Mouse (Mus musculus) heart, adult 2 months (tissue): ENCODE data around the gene Akap9. TPM values are rescaled to one million over a fixed set of nuclear protein-coding genes. Genes with fewer than 3 reads are reported as not detected.
"Not testable (repeated sequence)": the region's sequence is repeated elsewhere in the genome, so short reads cannot be mapped to it uniquely, and the experiment has no call there.

Source experiments
- DNase-seq, 2 experiments: peaks; one replicate each; pipeline ENCODE4 v3.0.0; 2021
- H3K27ac ChIP-seq: fragments of 200-600 bp; 2 replicates; pipeline ENCODE4 v1.8.1; 2022
- H3K27me3 ChIP-seq: fragments of 200-500 bp; 2 replicates; pipeline ENCODE4 v1.6.1; 2012; ENCODE audit warnings: mild to moderate bottlenecking, low read length, inconsistent platforms, mixed read lengths; ENCODE audit not compliant: control insufficient read depth, insufficient read depth
- H3K36me3 ChIP-seq: fragments of 200-500 bp; 2 replicates; pipeline ENCODE4 v1.6.1; 2012; ENCODE audit warnings: low read length, inconsistent platforms; ENCODE audit not compliant: control insufficient read depth, insufficient read depth
- H3K4me1 ChIP-seq: fragments of 200-500 bp; 2 replicates; pipeline ENCODE4 v1.6.1; 2011; ENCODE audit warnings: low read length; ENCODE audit not compliant: control insufficient read depth, insufficient read depth
- H3K4me3 ChIP-seq: fragments of 200-600 bp; 2 replicates; pipeline ENCODE4 v1.8.1; 2022
- H3K79me2 ChIP-seq: fragments of 200-500 bp; replicated peaks from 2 replicates; pipeline ENCODE4 v1.6.1; 2012; ENCODE audit warnings: mild to moderate bottlenecking, inconsistent platforms, low read length, moderate library complexity, mixed read lengths; ENCODE audit not compliant: control insufficient read depth, insufficient read depth
- H3K9ac ChIP-seq: fragments of 200-500 bp; 2 replicates; pipeline ENCODE4 v1.6.1; 2012; ENCODE audit warnings: low read depth, mild to moderate bottlenecking, control low read depth, inconsistent platforms, low read length, mixed read lengths
- CTCF ChIP-seq: fragments of 200-600 bp; IDR thresholded peaks from 2 replicates; pipeline ENCODE4 v1.8.1; 2022; ENCODE audit warnings: antibody characterized with exemption, mild to moderate bottlenecking, moderate library complexity
- EP300 ChIP-seq: fragments of 200-500 bp; IDR thresholded peaks from 2 replicates; pipeline ENCODE4 v1.6.1; 2011; ENCODE audit warnings: low read depth, low read length, control low read depth; ENCODE audit not compliant: insufficient read depth
- POLR2A ChIP-seq: fragments of 200-500 bp; IDR thresholded peaks from 2 replicates; pipeline ENCODE4 v1.6.1; 2011; ENCODE audit warnings: mild to moderate bottlenecking, low read depth, low read length, control low read depth; ENCODE audit not compliant: insufficient read depth
- WGBS: fragments of 180-500 bp; shearing (Covaris S2); methylation state at CpG from one replicate; pipeline ENCODE4 v1.1.7; 2018; 5-methylcytosine and 5-hydroxymethylcytosine counted together
- intact Hi-C: fragments of 180-260 bp; cut with DNase I; formaldehyde crosslinking; loops from one replicate; pipeline ENCODE4 v1.15.1; 2025
- polyA plus RNA-seq: library from polyadenylated mRNA; depleted of rRNA; stranded (reverse); fragments of >200 nt; gene quantifications from 2 replicates; pipeline ENCODE4 v1.2.3, GENCODE M21; 2012
- total RNA-seq, 2 experiments: library from RNA; stranded (reverse); gene quantifications; 2 replicates each; pipeline ENCODE4 v1.2.3; 2021

Akap9 gene
- total and polyA plus RNA-seq, 3 experiments = 4.4 to 45.3 (median 37.5) TPM

- H3K4me3 ChIP-seq = no peak overlapping the region
- peaks cover 11% of the 10 kb centered on the region for H3K79me2 ChIP-seq
- peaks cover 4% of the 10 kb centered on the region for H3K4me1 ChIP-seq
- TF ChIP-seq EP300 = no peak
- no peak for TF ChIP-seq POLR2A
- no peak for TF ChIP-seq CTCF
- DNase-seq = no peak
- no peak overlapping the region for H3K9ac ChIP-seq
- no peaks in the 10 kb centered on the region for H3K27me3 ChIP-seq
- intact Hi-C loops = no loop called here
- H3K27ac ChIP-seq = no peak overlapping the region
- 0 out of 2 replicates have a peak, but pooled peaks cover 1% of the 10 kb centered on the region for H3K36me3 ChIP-seq
- 68% methylated on average over 5 of the region's 5 CpGs for WGBS
Measured at GRCm38 (mm10) chr5:3935266-3935665, 7.4 kb downstream of the Akap9 start.

- intact Hi-C loops = no loop called here
- WGBS = 74% methylated on average over 8 of the region's 8 CpGs
- TF ChIP-seq CTCF (no peak), EP300 (no peak), POLR2A (no peak)
- Histone ChIP-seq H3K36me3 (0 out of 2 replicates have a peak, but pooled peaks cover 1% of the 10 kb centered on the region), H3K9ac (no peak overlapping the region), H3K27ac (no peak overlapping the region), H3K4me1 (peaks cover 3% of the 10 kb centered on the region), H3K79me2 (peaks cover 13% of the 10 kb centered on the region), H3K4me3 (no peak overlapping the region), H3K27me3 (no peaks in the 10 kb centered on the region)
- no peak for DNase-seq
Measured at GRCm38 (mm10) chr5:3935778-3936554, 8.1 kb downstream of the Akap9 start.

- Histone ChIP-seq H3K9ac (no peak overlapping the region), H3K4me1 (peaks cover 3% of the 10 kb centered on the region), H3K27ac (no peak overlapping the region), H3K4me3 (no peak overlapping the region), H3K27me3 (no peaks in the 10 kb centered on the region), H3K36me3 (0 out of 2 replicates have a peak, but pooled peaks cover 1% of the 10 kb centered on the region), H3K79me2 (peaks cover 14% of the 10 kb centered on the region)
- WGBS = 93% methylated on average over 3 of the region's 3 CpGs
- intact Hi-C loops = no loop called here
- TF ChIP-seq POLR2A (no peak), EP300 (no peak), CTCF (no peak)
- no peak for DNase-seq
Measured at GRCm38 (mm10) chr5:3938905-3939304, 11.1 kb downstream of the Akap9 start.

- 0 out of 2 replicates have a peak, but pooled peaks cover 1% of the 10 kb centered on the region for H3K36me3 ChIP-seq
- H3K79me2 ChIP-seq = peaks cover 12% of the 10 kb centered on the region
- H3K4me1 ChIP-seq = peaks cover 3% of the 10 kb centered on the region
- no peak overlapping the region for H3K9ac ChIP-seq
- WGBS = 94% methylated on average over 5 of the region's 5 CpGs
- no peak for DNase-seq
- no peaks in the 10 kb centered on the region for H3K27me3 ChIP-seq
- no peak for TF ChIP-seq EP300
- no peak overlapping the region for H3K27ac ChIP-seq
- intact Hi-C loops = no loop called here
- H3K4me3 ChIP-seq = no peak overlapping the region
Measured at GRCm38 (mm10) chr5:3939335-3939734, 11.5 kb downstream of the Akap9 start.

GRCm38 (mm10) chr5:3941240-3941639 is 13.4 kb downstream of the Akap9 start:
- Histone ChIP-seq H3K4me3 (no peak overlapping the region), H3K27ac (no peak overlapping the region), H3K27me3 (no peaks in the 10 kb centered on the region), H3K9ac (no peak overlapping the region), H3K36me3 (no peaks in the 10 kb centered on the region), H3K4me1 (peaks cover 1% of the 10 kb centered on the region; the same call in 1 of the 2 replicates), H3K79me2 (peaks cover 12% of the 10 kb centered on the region)
- no peak for DNase-seq
- 92% methylated on average over 2 of the region's 2 CpGs for WGBS
- intact Hi-C loops = no loop called here
- TF ChIP-seq EP300 (no peak), CTCF (no peak), POLR2A (no peak)

- WGBS = 83% methylated on average over 4 of the region's 4 CpGs
- DNase-seq = not testable (repeated sequence)
Measured at GRCm38 (mm10) chr5:3943169-3943568, 15.3 kb downstream of the Akap9 start.

More at GRCm38 (mm10) chr5:3943169-3943568, 15.3 kb downstream of the Akap9 start:
- H3K36me3 ChIP-seq, H3K27me3 ChIP-seq, H3K27ac ChIP-seq, H3K4me1 ChIP-seq, H3K4me3 ChIP-seq, H3K9ac ChIP-seq, H3K79me2 ChIP-seq, intact Hi-C loops: not testable (repeated sequence)
